Mouse (Mus musculus) MEL (cell line): ENCODE data around the gene Rgs19.

Experiments
- CHD2 ChIP-seq: IDR thresholded peaks from 2 replicates; pipeline ENCODE4 v1.6.1; 2011; ENCODE audit warnings: low read length, improper control_type of control experiment
- CTCF ChIP-seq, 3 experiments: IDR thresholded peaks in 2 of 3; conservative IDR thresholded peaks in 1 of 3; 2 replicates each; pipeline ENCODE4 v1.5.1; 2011 to 2012; ENCODE audit warnings: low read length in 3 of 3, low read depth in 2 of 3, mild to moderate bottlenecking in 2 of 3, improper control_type of control experiment in 1 of 3, inconsistent platforms in 1 of 3, mixed read lengths in 1 of 3, moderate library complexity in 1 of 3; ENCODE audit not compliant: control insufficient read depth in 1 of 3, insufficient read depth in 1 of 3, poor library complexity in 1 of 3, severe bottlenecking in 1 of 3
- HCFC1 ChIP-seq: IDR thresholded peaks from 2 replicates; pipeline ENCODE4 v1.6.1; 2012; ENCODE audit warnings: low read depth, mild to moderate bottlenecking, inconsistent platforms, low read length, improper control_type of control experiment, moderate library complexity
- MAFK ChIP-seq: IDR thresholded peaks from 2 replicates; pipeline ENCODE4 v1.6.1; 2011; ENCODE audit warnings: low read depth, mild to moderate bottlenecking, low read length, improper control_type of control experiment, borderline replicate concordance
- POLR2A ChIP-seq, 2 experiments: IDR thresholded peaks; 2 replicates each; pipeline ENCODE4 v1.6.1; 2011 to 2012; ENCODE audit warnings: low read length in 2 of 2, mild to moderate bottlenecking in 2 of 2, control low read depth in 1 of 2, improper control_type of control experiment in 1 of 2, low read depth in 1 of 2, moderate library complexity in 1 of 2; ENCODE audit not compliant: control insufficient read depth in 1 of 2, insufficient read depth in 1 of 2, poor library complexity in 1 of 2
- RCOR1 ChIP-seq: IDR thresholded peaks from 2 replicates; pipeline ENCODE4 v1.6.1; 2012; ENCODE audit warnings: low read depth, mild to moderate bottlenecking, inconsistent platforms, low read length, improper control_type of control experiment
- SMC3 ChIP-seq: IDR thresholded peaks from 2 replicates; pipeline ENCODE4 v1.6.1; 2011; ENCODE audit warnings: low read depth, low read length, improper control_type of control experiment
- ZC3H11A ChIP-seq: IDR thresholded peaks from 2 replicates; pipeline ENCODE4 v1.6.1; 2012; ENCODE audit warnings: low read depth, mild to moderate bottlenecking, inconsistent platforms, low read length, improper control_type of control experiment

DNA sequence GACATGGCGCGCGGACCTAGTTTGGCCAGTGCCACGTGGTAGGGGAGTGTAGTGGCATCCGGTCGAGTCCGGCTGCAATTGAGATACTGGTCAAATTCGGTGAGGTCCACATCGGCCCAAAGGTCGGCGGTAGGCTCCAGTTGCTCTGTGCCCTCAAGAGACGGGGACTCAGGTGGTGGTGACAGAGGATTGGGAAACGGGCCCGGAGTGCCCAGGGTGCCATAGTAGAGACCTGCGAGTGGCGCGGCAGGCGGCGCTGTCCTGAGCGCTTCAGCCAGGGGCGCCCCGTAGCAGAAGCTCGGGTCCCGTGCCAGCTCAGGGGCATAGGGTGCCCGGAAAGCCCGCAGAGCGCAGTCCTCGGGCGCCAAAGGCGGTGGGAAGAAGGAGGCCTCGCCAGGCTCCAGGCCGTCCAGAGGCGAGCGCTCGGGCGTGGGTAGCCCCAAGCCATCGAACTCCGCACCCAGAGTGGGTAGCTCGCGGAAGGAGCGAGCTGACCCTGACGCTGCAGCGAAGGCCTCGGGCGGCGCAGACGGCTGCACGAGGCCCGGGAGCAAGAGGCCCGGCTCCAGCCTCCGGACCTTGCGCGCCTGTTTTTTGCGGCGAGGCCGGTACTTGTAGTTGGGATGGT is 23.4 kb downstream of the Rgs19 start:
- no peak for TF ChIP-seq SMC3
- TF ChIP-seq HCFC1 = no peak
- no peak for TF ChIP-seq ZC3H11A
- no peak for TF ChIP-seq RCOR1
- no peak for TF ChIP-seq CTCF (IDR thresholded peaks at IDR 0.05 in 2 of 3, conservative IDR thresholded peaks at IDR 0.05 in 1 of 3; ENCODE audit: control insufficient read depth in 1 of 3, insufficient read depth in 1 of 3, low read depth in 2 of 3, low read length in 3 of 3, poor library complexity in 1 of 3, severe bottlenecking in 1 of 3)
- TF ChIP-seq POLR2A (IDR thresholded peaks at IDR 0.05; ENCODE audit: control insufficient read depth in 1 of 2, insufficient read depth in 1 of 2, low read depth in 1 of 2, low read length in 2 of 2, poor library complexity in 1 of 2) = no peak
- TF ChIP-seq CHD2 = no peak
- TF ChIP-seq MAFK = no peak
